Mouse (Mus musculus): ENCODE measurements around the gene Gyg. TPM values are rescaled to one million over a fixed set of nuclear protein-coding genes. Genes with fewer than 3 reads are reported as not detected.

The Gyg gene
- total and polyA plus RNA-seq, 3 experiments = not detected

GRCm38 (mm10) chr3:20082161-20082560 lies 73.0 kb downstream of the Gyg start:
- no peaks in the 10 kb centered on the region for H3K4me1 ChIP-seq (ENCODE audit: insufficient read depth, low read depth, low read length)
- DNase-seq (ENCODE audit: low spot score) (no peak), ATAC-seq (ENCODE audit: extremely low read depth, insufficient number of reproducible peaks, low FRiP score, poor library complexity, severe bottlenecking) (no peak)
- H3K9me3 ChIP-seq (replicated peaks) = no peaks in the 10 kb centered on the region
- no peak for TF ChIP-seq POLR2AphosphoS5 (IDR thresholded peaks at IDR 0.05; ENCODE audit: insufficient replicate concordance, low read depth, low read length)
- H3K4me3 ChIP-seq (ENCODE audit: low read depth, low read length) = no peak overlapping the region
- peaks cover 64% of the 10 kb centered on the region for H3K36me3 ChIP-seq (replicated peaks)
- no peaks in the 10 kb centered on the region for H3K27me3 ChIP-seq (ENCODE audit: insufficient read depth, low read length)

GRCm38 (mm10) chr3:20076145-20077053 lies 78.7 kb downstream of the Gyg start:
- H3K4me1 ChIP-seq (ENCODE audit: insufficient read depth, low read depth, low read length) = peaks cover 2% of the 10 kb centered on the region; the same call in 1 of the 2 replicates
- peaks cover 58% of the 10 kb centered on the region for H3K36me3 ChIP-seq (replicated peaks)
- no peak for DNase-seq (ENCODE audit: low spot score)
- no peak for TF ChIP-seq CTCF (IDR thresholded peaks at IDR 0.05; ENCODE audit: low read depth, low read length)
- TF ChIP-seq GATA1 (IDR thresholded peaks at IDR 0.05; ENCODE audit: borderline replicate concordance, low read length) = no peak
- no peak for TF ChIP-seq TAL1 (conservative IDR thresholded peaks at IDR 0.05; ENCODE audit: low read depth, low read length)
- TF ChIP-seq GATA2 (IDR thresholded peaks at IDR 0.05; ENCODE audit: borderline replicate concordance, low read depth, low read length) = no peak
- TF ChIP-seq POLR2AphosphoS5 (IDR thresholded peaks at IDR 0.05; ENCODE audit: insufficient replicate concordance, low read depth, low read length) = no peak
- ATAC-seq (ENCODE audit: extremely low read depth, insufficient number of reproducible peaks, low FRiP score, poor library complexity, severe bottlenecking) = no peak
- H3K27me3 ChIP-seq (ENCODE audit: insufficient read depth, low read length) = no peaks in the 10 kb centered on the region
- H3K9me3 ChIP-seq (replicated peaks) = no peaks in the 10 kb centered on the region
- no peak overlapping the region for H3K4me3 ChIP-seq (ENCODE audit: low read depth, low read length)

Other genes starting within 250 kb of the Gyg start
- gene Cp, start 198.3 kb downstream of the Gyg start, total RNA-seq (2014; fragmentation: Nextera tagmentation) = 1.6 TPM in 1 of 2 replicates, not detected in the other
- 0.16 and 0.35 TPM in 2 replicates for gene Cp, start 198.3 kb downstream of the Gyg start, total RNA-seq (2017)
- gene Cp, start 198.3 kb downstream of the Gyg start, polyA plus RNA-seq (2012) = not detected in 2 replicates
- 27.5 and 32.2 TPM in 2 replicates for gene Hps3, start 120.0 kb downstream of the Gyg start, total RNA-seq (2014; fragmentation: Nextera tagmentation)
- gene Hps3, start 120.0 kb downstream of the Gyg start, total RNA-seq (2017) = 39.1 and 39.3 TPM in 2 replicates
- gene Hps3, start 120.0 kb downstream of the Gyg start, polyA plus RNA-seq (2012) = 15.0 and 16.3 TPM in 2 replicates
- 71.0 and 85.2 TPM in 2 replicates for gene Hltf, start 97.5 kb downstream of the Gyg start, total RNA-seq (2014; fragmentation: Nextera tagmentation)
- gene Hltf, start 97.5 kb downstream of the Gyg start, total RNA-seq (2017) = 75.7 and 85.0 TPM in 2 replicates
- 14.2 and 15.6 TPM in 2 replicates for gene Hltf, start 97.5 kb downstream of the Gyg start, polyA plus RNA-seq (2012)
- 185 and 247 TPM in 2 replicates for gene Cpa3, start 86.9 kb upstream of the Gyg start, total RNA-seq (2014; fragmentation: Nextera tagmentation)
- gene Cpa3, start 86.9 kb upstream of the Gyg start, total RNA-seq (2017) = 558 and 610 TPM in 2 replicates
- 3.4 TPM in 2 replicates for gene Cpa3, start 86.9 kb upstream of the Gyg start, polyA plus RNA-seq (2012)
- not detected in 2 replicates for gene Cpb1, start 120.4 kb upstream of the Gyg start, total RNA-seq (2014; fragmentation: Nextera tagmentation)
- 0.22 and 1.2 TPM in 2 replicates for gene Cpb1, start 120.4 kb upstream of the Gyg start, total RNA-seq (2017)
- gene Cpb1, start 120.4 kb upstream of the Gyg start, polyA plus RNA-seq (2012) = not detected in 2 replicates
- gene Agtr1b, start 211.9 kb upstream of the Gyg start, total RNA-seq (2014; fragmentation: Nextera tagmentation) = not detected in 2 replicates
- gene Agtr1b, start 211.9 kb upstream of the Gyg start, total RNA-seq (2017) = not detected in 2 replicates
- gene Agtr1b, start 211.9 kb upstream of the Gyg start, polyA plus RNA-seq (2012) = not detected in 2 replicates

Measured in G1E (cell line).